Mouse (Mus musculus): ENCODE results near the gene Spryd4. TPM values are rescaled to one million over a fixed set of nuclear protein-coding genes. Genes with fewer than 3 reads are reported as not detected.
A peak's percentile ranks its signal among the peaks of the same experiment; 100 is the strongest.

Gene Spryd4
- polyA plus RNA-seq, 1 experiment from 2014 or later = 54.0 TPM

- peak; percentile 92 for DNase-seq
- no peaks in the 10 kb centered on the region for H3K36me3 ChIP-seq (replicated peaks; ENCODE audit: insufficient read depth, low read length)
- H3K4me2 ChIP-seq (ENCODE audit: low read depth, low read length) = no peak overlapping the region
- no peak overlapping the region for H3K27ac ChIP-seq (ENCODE audit: low read depth)
- H3K9me3 ChIP-seq (ENCODE audit: low read length) = no peaks in the 10 kb centered on the region
- 43% methylated on average over 2 of the region's 2 CpGs for WGBS (ENCODE audit: insufficient replicate concordance)
- no peaks in the 10 kb centered on the region for H3K27me3 ChIP-seq (ENCODE audit: insufficient read depth, low read length)
- TF ChIP-seq CTCF (IDR thresholded peaks at IDR 0.05; ENCODE audit: low read depth) (peak; percentile 99), EP300 (IDR thresholded peaks at IDR 0.05; ENCODE audit: low read depth) (no peak)
- H3K9ac ChIP-seq (replicated peaks) = no peak overlapping the region
- ATAC-seq = peak; percentile 59
- H3K4me1 ChIP-seq (ENCODE audit: insufficient read depth) = peaks cover 7% of the 10 kb centered on the region
- H3K4me3 ChIP-seq (ENCODE audit: low read depth, low read length) = no peak overlapping the region
These were observed 25.6 kb downstream of the Spryd4 start for GRCm38 (mm10) chr10:128185959-128186358.

- DNase-seq = no peak
- no peak for ATAC-seq
- Histone ChIP-seq H3K27me3 (ENCODE audit: insufficient read depth, low read length) (no peaks in the 10 kb centered on the region), H3K4me1 (ENCODE audit: insufficient read depth) (peaks cover 7% of the 10 kb centered on the region), H3K9ac (replicated peaks) (no peak overlapping the region), H3K9me3 (ENCODE audit: low read length) (no peaks in the 10 kb centered on the region), H3K27ac (ENCODE audit: low read depth) (no peak overlapping the region), H3K36me3 (replicated peaks; ENCODE audit: insufficient read depth, low read length) (no peaks in the 10 kb centered on the region), H3K4me3 (ENCODE audit: low read depth, low read length) (no peak overlapping the region), H3K4me2 (ENCODE audit: low read depth, low read length) (no peak overlapping the region)
- WGBS (ENCODE audit: insufficient replicate concordance) = 66% methylated on average over 6 of the region's 6 CpGs
- TF ChIP-seq EP300 (IDR thresholded peaks at IDR 0.05; ENCODE audit: low read depth) = no peak
- no peak for TF ChIP-seq CTCF (IDR thresholded peaks at IDR 0.05; ENCODE audit: low read depth)
These were observed 26.2 kb downstream of the Spryd4 start for GRCm38 (mm10) chr10:128185277-128185940.

- no peaks in the 10 kb centered on the region for H3K27me3 ChIP-seq (ENCODE audit: insufficient read depth, low read length)
- no peak overlapping the region for H3K4me2 ChIP-seq (ENCODE audit: low read depth, low read length)
- H3K27ac ChIP-seq (ENCODE audit: low read depth) = no peak overlapping the region
- no peak for ATAC-seq
- H3K36me3 ChIP-seq (replicated peaks; ENCODE audit: insufficient read depth, low read length) = no peaks in the 10 kb centered on the region
- 80% methylated on average over 2 of the region's 2 CpGs for WGBS (ENCODE audit: insufficient replicate concordance)
- H3K4me3 ChIP-seq (ENCODE audit: low read depth, low read length) = no peak overlapping the region
- H3K9ac ChIP-seq (replicated peaks) = no peak overlapping the region
- H3K4me1 ChIP-seq (ENCODE audit: insufficient read depth) = peaks cover 7% of the 10 kb centered on the region
- H3K9me3 ChIP-seq (ENCODE audit: low read length) = no peaks in the 10 kb centered on the region
- DNase-seq = no peak
- TF ChIP-seq EP300 (IDR thresholded peaks at IDR 0.05; ENCODE audit: low read depth) = no peak
These were observed 27.3 kb downstream of the Spryd4 start for GRCm38 (mm10) chr10:128184296-128184695.

GRCm38 (mm10) chr10:128179989-128180388 lies 31.6 kb downstream of the Spryd4 start, which contains the start of gene Rbms2:
Gene Rbms2, minus strand, starts transcription at chr10:128180297.
- 13% methylated on average over 6 of the region's 6 CpGs for WGBS (ENCODE audit: insufficient replicate concordance)
- peak within 1 kb of the TSS; percentile 42; the same call in 1 of the 2 replicates for H3K9ac ChIP-seq (replicated peaks)
- H3K27me3 ChIP-seq (ENCODE audit: insufficient read depth, low read length) = no peaks in the 10 kb centered on the region
- TF ChIP-seq EP300 (IDR thresholded peaks at IDR 0.05; ENCODE audit: low read depth) (no peak), CTCF (IDR thresholded peaks at IDR 0.05; ENCODE audit: low read depth) (no peak)
- H3K4me1 ChIP-seq (ENCODE audit: insufficient read depth) = peaks cover 11% of the 10 kb centered on the region; the same call in 1 of the 2 replicates
- H3K36me3 ChIP-seq (replicated peaks; ENCODE audit: insufficient read depth, low read length) = no peaks in the 10 kb centered on the region
- peak within 1 kb of the TSS; percentile 48 for H3K4me2 ChIP-seq (ENCODE audit: low read depth, low read length)
- ATAC-seq (no peak), DNase-seq (peak; percentile 21)
- peak within 1 kb of the TSS; percentile 55 for H3K27ac ChIP-seq (ENCODE audit: low read depth)
- no peaks in the 10 kb centered on the region for H3K9me3 ChIP-seq (ENCODE audit: low read length)
- peak within 1 kb of the TSS; percentile 22 for H3K4me3 ChIP-seq (ENCODE audit: low read depth, low read length)

GRCm38 (mm10) chr10:128177316-128177715 lies 34.3 kb downstream of the Spryd4 start:
- no peaks in the 10 kb centered on the region for H3K9me3 ChIP-seq (ENCODE audit: low read length)
- TF ChIP-seq EP300 (IDR thresholded peaks at IDR 0.05; ENCODE audit: low read depth) (no peak), CTCF (IDR thresholded peaks at IDR 0.05; ENCODE audit: low read depth) (no peak)
- no peaks in the 10 kb centered on the region for H3K27me3 ChIP-seq (ENCODE audit: insufficient read depth, low read length)
- no peak for DNase-seq
- H3K4me3 ChIP-seq (ENCODE audit: low read depth, low read length) = no peak overlapping the region
- H3K4me1 ChIP-seq (ENCODE audit: insufficient read depth) = peaks cover 8% of the 10 kb centered on the region; the same call in 1 of the 2 replicates
- H3K4me2 ChIP-seq (ENCODE audit: low read depth, low read length) = no peak overlapping the region
- WGBS (ENCODE audit: insufficient replicate concordance) = 82% methylated on average over 4 of the region's 4 CpGs
- ATAC-seq = no peak
- no peaks in the 10 kb centered on the region for H3K36me3 ChIP-seq (replicated peaks; ENCODE audit: insufficient read depth, low read length)
- no peak overlapping the region for H3K27ac ChIP-seq (ENCODE audit: low read depth)
- H3K9ac ChIP-seq (replicated peaks) = no peak overlapping the region

GRCm38 (mm10) chr10:128175996-128176755 lies 35.4 kb downstream of the Spryd4 start:
- peak overlapping the region; percentile 76 for H3K9ac ChIP-seq (replicated peaks)
- DNase-seq (peak; percentile 78), ATAC-seq (peak; percentile 84)
- WGBS (ENCODE audit: insufficient replicate concordance) = under 1% methylated on average over 17 of the region's 17 CpGs
- peak overlapping the region; percentile 71 for H3K4me3 ChIP-seq (ENCODE audit: low read depth, low read length)
- H3K36me3 ChIP-seq (replicated peaks; ENCODE audit: insufficient read depth, low read length) = no peaks in the 10 kb centered on the region
- no peak for TF ChIP-seq CTCF (IDR thresholded peaks at IDR 0.05; ENCODE audit: low read depth)
- TF ChIP-seq EP300 (IDR thresholded peaks at IDR 0.05; ENCODE audit: low read depth) = no peak
- no peaks in the 10 kb centered on the region for H3K27me3 ChIP-seq (ENCODE audit: insufficient read depth, low read length)
- peak overlapping the region; percentile 75 for H3K27ac ChIP-seq (ENCODE audit: low read depth)
- H3K4me1 ChIP-seq (ENCODE audit: insufficient read depth) = peaks cover 8% of the 10 kb centered on the region; the same call in 1 of the 2 replicates
- no peaks in the 10 kb centered on the region for H3K9me3 ChIP-seq (ENCODE audit: low read length)
- H3K4me2 ChIP-seq (ENCODE audit: low read depth, low read length) = peak overlapping the region; percentile 92
